In the genomic region with DNA sequence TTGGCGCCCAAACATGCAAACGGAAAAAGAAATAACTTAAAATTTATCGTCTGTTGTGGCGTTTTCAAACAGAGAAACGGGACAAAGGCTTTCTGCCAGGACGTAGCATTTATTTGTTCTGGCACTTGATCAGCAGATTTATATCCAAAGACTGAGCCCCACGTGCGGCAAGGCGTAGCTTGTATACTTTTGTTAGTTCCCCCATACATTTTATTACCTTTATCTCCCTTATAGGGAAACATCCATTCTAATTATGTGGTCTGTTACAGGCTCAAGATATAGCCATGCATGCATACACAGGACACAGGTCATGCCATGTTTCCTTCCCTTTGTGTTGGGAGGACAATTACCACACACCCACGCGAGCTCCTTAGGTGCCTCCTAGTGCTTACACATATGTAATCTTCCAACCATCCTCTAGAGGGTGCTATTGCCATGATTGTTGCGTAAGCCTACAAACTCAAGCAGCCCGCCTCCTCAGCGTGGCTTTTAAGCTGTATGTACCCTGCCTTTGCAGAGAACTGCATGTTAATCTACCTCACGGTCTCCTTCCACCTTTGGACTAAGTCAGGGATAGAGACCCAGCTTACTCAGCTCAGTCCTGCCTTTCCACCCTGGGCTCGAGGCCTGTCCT, we compare ENCODE assay signal across 7 mouse cellular contexts. TPM values are rescaled to one million over a fixed set of nuclear protein-coding genes. Genes with fewer than 3 reads are reported as not detected.
DNase-seq lines count a peak whose midpoint lies in the region; ATAC-seq and TF ChIP-seq lines count a peak whose summit lies in the region.

No protein-coding gene starts in this region.

- H3K4me1 ChIP-seq in cortical plate, adult 2 months (ENCODE audit: control insufficient read depth, insufficient read depth, low read length): no peaks in the 10 kb centered on the region
- H3K4me1 ChIP-seq in intestine, embryonic 15.5 days (replicated peaks): 0 out of 2 replicates have a peak, but pooled peaks cover 2% of the 10 kb centered on the region

- H3K27ac ChIP-seq in cortical plate, adult 2 months (ENCODE audit: insufficient read depth, low read length): no peak overlapping the region
- no peak overlapping the region for H3K27ac ChIP-seq in gastrocnemius, adult 2 months
- H3K27ac ChIP-seq in intestine, embryonic 15.5 days: no peak overlapping the region

- TF ChIP-seq CTCF in cortical plate, adult 2 months (IDR thresholded peaks at IDR 0.05; ENCODE audit: extremely low read depth, insufficient read depth, low read length): peak; percentile 98
- TF ChIP-seq CTCF in gastrocnemius, adult 2 months (IDR thresholded peaks at IDR 0.05): peak; percentile 88

- peak overlapping the region; percentile 30 for H3K4me2 ChIP-seq in intestine, embryonic 15.5 days (replicated peaks)

- no peak overlapping the region for H3K4me3 ChIP-seq in cortical plate, adult 2 months (ENCODE audit: insufficient read depth, low read length)
- H3K4me3 ChIP-seq in gastrocnemius, adult 2 months: no peak overlapping the region
- H3K4me3 ChIP-seq in intestine, embryonic 15.5 days (replicated peaks): no peak overlapping the region

- no peaks in the 10 kb centered on the region for H3K9me3 ChIP-seq in intestine, embryonic 15.5 days

- no peaks in the 10 kb centered on the region for H3K27me3 ChIP-seq in intestine, embryonic 15.5 days (replicated peaks)

- DNase-seq in adrenal gland, adult (ENCODE audit: inconsistent age in 2 of 2, low spot score in 1 of 2): peak; percentile 59 to 90
- peak; percentile 53 for DNase-seq in gastrocnemius, adult 2 months
- DNase-seq in left cerebral cortex, postnatal 10 days (ENCODE audit: extremely low spot score in 1 of 2, low spot score in 2 of 2): peak; percentile 67 to 77
- DNase-seq in right cerebral cortex, postnatal 25 days: peak; percentile 42

- ATAC-seq in intestine, embryonic 15.5 days: peak; percentile 66
- ATAC-seq in megakaryocyte progenitor cell, adult 5-6 weeks (replicated peaks; ENCODE audit: poor library complexity): peak; percentile 89

- H3K9ac ChIP-seq in intestine, embryonic 15.5 days: no peak overlapping the region

- intact Hi-C loops in gastrocnemius, adult 2 months (cut with DNase I): loop anchor here (2.0 to 5.0 kb wide), 2 partner anchors 68 to 88 kb away; partner anchors contain the start of gene Tmem229b
- intact Hi-C loops in left cerebral cortex, postnatal 10 days (cut with DNase I): loop anchor here (2.0 kb wide), 3 partner anchors 88 to 178 kb away; partner anchors contain the start of genes Pigh and Tmem229b

- WGBS in intestine, embryonic 15.5 days: 22% methylated on average over 16 of the region's 16 CpGs

- TF ChIP-seq POLR2A in cortical plate, adult 2 months (IDR thresholded peaks at IDR 0.05; ENCODE audit: extremely low read depth, insufficient read depth, low read length): no peak

- H3K36me3 ChIP-seq in intestine, embryonic 15.5 days: no peaks in the 10 kb centered on the region

RNA-seq across cellular contexts. Expression of gene Plek2, which starts 12.4 kb away (rescaled TPM):
- 0.11 and 0.21 TPM in 2 replicates for polyA plus RNA-seq in cortical plate, adult 2 months (2012; rRNA removed)
- total RNA-seq in gastrocnemius, adult 2 months (2021): under 1 TPM; 0.20 to 0.28 TPM
- 24.3 and 24.9 TPM in 2 replicates for polyA plus RNA-seq in intestine, embryonic 15.5 days (2015; fragmentation: Nextera tagmentation; extraction: Ambion mirVana)
- under 1 TPM; 0.45 to 0.64 TPM for total RNA-seq in left cerebral cortex, postnatal 10 days (2021)
- not detected in 2 replicates for total RNA-seq in megakaryocyte progenitor cell, adult 5-6 weeks (2015)
- total RNA-seq in megakaryocyte progenitor cell, adult 5-6 weeks (2017): not detected in 2 replicates

RNA-seq across cellular contexts. Expression of gene Eif2s1, which starts 57.6 kb away (rescaled TPM):
- polyA plus RNA-seq in cortical plate, adult 2 months (2012; rRNA removed): 27.2 and 28.8 TPM in 2 replicates
- 10 to 100 TPM; 38.8 to 44.9 TPM for total RNA-seq in gastrocnemius, adult 2 months (2021)
- 227 and 228 TPM in 2 replicates for polyA plus RNA-seq in intestine, embryonic 15.5 days (2015; fragmentation: Nextera tagmentation; extraction: Ambion mirVana)
- total RNA-seq in left cerebral cortex, postnatal 10 days (2021): 10 to 100 TPM; 62.6 to 64.2 TPM
- 182 and 193 TPM in 2 replicates for total RNA-seq in megakaryocyte progenitor cell, adult 5-6 weeks (2015)
- total RNA-seq in megakaryocyte progenitor cell, adult 5-6 weeks (2017): 111 and 115 TPM in 2 replicates

RNA-seq across cellular contexts. Expression of gene Atp6v1d, which starts 57.8 kb away (rescaled TPM):
- 243 and 244 TPM in 2 replicates for polyA plus RNA-seq in cortical plate, adult 2 months (2012; rRNA removed)
- 10 to 100 TPM; 59.8 to 66.2 TPM for total RNA-seq in gastrocnemius, adult 2 months (2021)
- polyA plus RNA-seq in intestine, embryonic 15.5 days (2015; fragmentation: Nextera tagmentation; extraction: Ambion mirVana): 50.6 and 61.1 TPM in 2 replicates
- total RNA-seq in left cerebral cortex, postnatal 10 days (2021): 100 to 1,000 TPM; 202 to 210 TPM
- total RNA-seq in megakaryocyte progenitor cell, adult 5-6 weeks (2015): 71.3 and 72.6 TPM in 2 replicates
- total RNA-seq in megakaryocyte progenitor cell, adult 5-6 weeks (2017): 27.9 and 35.2 TPM in 2 replicates
